Mouse (Mus musculus) ES-Bruce4 (cell line): ENCODE measurements around the gene Mvb12b.

Experiments used
- CTCF ChIP-seq: IDR thresholded peaks from one replicate; pipeline ENCODE4 v1.8.1; 2011; ENCODE audit warnings: low read depth, low read length
- POLR2A ChIP-seq: IDR thresholded peaks from one replicate; pipeline ENCODE4 v1.8.1; 2011; ENCODE audit warnings: low read length; ENCODE audit not compliant: insufficient read depth

GRCm38 (mm10) chr2:33840483-33840882 is 47.3 kb downstream of the Mvb12b start:
- TF ChIP-seq POLR2A (no peak), CTCF (no peak)
